Mouse (Mus musculus) cerebellum, adult 9-11 months (tissue): ENCODE results near the gene Nkx2-2.

Source experiments
- DNase-seq: peaks from one replicate; pipeline ENCODE4 v3.0.0; 2022

Gene Nkx2-2

DNA sequence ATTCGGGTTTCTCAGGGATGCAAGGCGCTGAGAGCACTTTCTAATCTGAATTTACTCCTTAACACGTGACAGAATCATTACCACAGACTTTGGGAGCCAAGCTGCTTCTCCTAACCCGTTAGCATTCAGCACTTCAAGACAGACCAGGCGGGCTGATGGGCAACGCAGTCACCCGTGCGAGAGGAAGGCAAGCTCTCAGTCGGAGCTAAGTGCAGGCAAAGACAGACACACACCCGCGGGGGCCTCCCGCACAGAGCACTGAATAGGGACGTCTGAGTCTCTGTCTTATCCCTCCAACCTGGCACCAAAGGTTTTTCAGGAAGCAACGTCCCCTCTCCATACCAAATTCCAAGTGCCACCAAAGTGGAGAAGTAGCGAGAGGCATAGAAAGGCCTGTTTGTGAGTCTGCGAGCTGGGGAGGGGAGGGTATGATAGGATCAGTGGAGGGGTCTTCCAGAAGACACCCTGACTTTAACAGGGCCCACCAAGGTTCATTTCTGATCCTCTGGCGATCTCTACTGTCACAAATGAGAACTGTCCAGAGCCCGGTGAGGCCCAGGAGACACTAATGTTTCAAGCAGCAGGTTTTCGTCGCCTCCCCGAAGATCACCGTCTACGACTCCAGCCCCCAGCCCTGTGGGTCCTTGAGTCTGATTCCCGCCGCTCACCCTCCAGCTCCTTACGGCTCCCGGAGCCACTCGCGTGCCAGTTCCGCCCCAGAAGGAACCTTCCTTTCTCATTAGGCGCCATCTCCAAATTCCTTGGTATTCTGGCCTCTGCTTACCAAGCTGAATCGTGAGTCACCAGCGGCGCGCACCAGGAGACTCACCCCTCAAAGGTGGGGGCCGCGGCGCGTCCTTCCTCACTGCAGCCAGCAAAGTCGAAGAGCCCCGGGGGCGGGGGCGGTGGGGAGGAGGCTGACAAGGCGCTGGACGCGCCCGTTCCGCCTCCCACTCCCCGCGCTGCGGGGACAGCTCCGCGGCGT, at the start of gene Nkx2-2:
Nkx2-2 (minus strand) TSS at position 973 of the 985 bp plus-strand sequence.
- DNase-seq, result no peak

DNA sequence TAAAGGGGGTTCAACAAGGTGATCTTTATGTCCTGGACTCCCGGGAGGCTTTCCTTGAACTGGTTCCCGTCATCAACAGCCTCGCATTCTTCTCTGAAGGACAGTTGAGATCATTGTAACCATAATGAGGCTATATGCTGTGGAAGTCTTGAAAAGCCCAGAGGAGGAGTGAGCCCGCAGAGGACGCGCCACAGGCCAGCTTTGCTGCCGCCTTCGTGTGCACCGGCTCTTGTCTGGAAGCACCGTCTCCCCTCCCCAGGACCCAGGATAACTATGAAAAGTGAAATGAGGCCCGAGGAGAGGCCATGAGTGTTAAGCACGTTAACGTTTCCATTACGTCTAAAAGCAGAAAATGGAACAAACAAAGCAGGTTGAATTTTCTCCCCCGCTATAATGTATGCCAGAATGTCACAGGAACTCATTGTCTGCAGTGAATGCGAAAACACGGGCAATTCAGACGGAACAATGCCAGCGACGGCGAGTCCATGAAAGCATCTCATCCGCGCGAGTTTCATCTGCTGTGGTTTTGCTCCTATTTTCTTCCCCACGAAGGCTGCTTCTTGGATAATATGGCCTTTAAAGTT, 41.8 kb upstream of the Nkx2-2 start:
- DNase-seq, result no peak

DNA sequence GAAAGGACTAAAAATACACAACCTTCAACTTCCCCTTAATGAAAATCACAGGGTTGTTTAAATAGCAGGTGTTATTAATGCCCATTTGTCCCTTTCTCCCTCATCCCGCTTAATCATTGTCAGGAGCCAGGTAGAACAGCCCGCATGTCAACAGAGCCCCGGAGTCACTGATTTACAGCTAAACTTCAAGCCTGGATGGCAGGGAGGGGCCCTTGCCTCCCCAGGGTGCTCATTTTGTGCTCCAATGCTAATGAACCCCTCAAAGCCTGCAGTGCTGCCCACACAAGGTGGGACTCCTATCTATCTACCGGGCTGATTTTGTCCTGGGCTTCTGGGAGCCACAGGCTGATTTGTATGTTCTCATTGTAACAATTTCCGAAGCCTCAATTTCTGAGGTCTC, 37.1 kb upstream of the Nkx2-2 start:
- no peak for DNase-seq

DNA sequence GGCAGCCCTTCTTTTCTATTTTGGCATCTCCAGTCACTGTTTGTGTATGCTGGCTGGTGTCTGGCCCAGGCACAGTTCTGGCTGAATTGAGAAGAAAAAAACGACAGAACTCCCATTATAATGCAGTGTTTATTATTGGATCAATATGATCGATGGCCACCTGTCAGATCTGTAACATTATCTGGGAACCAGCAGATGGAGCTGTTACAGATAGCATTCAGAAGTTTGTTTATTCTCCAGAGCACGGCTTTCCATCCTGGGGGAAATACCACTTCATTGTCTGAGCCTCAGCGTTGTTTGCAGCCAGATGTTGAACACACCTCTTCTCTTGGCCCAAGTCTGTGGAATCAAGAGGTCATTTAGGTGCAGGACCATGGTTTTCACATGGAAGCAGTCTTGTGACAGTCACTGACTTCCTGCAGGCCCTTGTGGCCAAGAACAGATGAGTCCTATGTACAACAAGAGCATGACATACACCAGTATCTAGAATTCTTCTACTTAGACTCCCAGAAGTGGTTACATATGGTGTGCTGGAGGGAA, 11.1 kb upstream of the Nkx2-2 start:
- DNase-seq, result no peak

DNA sequence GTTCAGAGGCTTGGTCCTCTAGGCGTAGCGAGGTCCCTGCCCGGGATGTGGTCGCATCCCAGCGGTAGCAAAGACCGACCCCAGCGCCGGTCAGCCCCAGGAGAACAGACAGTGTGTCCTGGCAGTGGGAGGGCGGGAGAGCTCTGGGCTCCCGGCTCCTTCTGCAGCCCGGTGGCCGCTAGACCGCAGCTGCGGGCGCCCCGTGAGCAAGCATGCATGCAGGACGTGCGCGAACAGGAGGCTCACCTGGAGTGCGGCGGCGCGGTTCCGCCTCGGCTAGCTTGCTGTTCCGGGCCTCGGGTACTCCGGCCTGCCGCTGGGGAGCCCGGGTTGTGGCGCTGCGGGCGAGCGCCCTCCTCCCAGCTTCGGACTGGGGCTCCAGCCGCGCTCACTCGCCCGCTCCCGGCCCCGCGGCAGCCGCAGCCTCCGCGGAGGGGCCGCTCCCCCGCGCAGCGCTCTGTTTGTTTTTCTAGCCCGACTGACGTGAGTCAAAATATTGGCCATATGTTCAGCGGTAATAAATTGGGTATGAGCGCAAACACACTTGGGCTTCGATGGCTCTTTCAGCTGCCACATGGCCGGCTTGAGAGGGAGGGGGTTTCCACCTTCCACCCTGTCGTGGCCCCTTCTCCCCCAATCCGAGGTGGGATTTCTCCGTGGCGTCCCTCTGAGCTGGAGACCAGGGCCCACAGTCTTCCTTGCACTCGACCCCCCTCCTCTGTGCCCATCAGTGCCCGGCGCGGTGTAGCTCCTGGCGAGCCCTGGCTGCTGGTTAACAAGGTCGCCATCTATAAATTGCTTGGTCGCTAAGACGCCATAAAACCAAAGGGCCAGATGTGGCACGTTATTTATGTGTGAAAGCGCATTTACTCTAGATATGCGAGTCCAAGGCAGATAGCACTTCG, 920 bp upstream of the Nkx2-2 start:
- no peak for DNase-seq

DNA sequence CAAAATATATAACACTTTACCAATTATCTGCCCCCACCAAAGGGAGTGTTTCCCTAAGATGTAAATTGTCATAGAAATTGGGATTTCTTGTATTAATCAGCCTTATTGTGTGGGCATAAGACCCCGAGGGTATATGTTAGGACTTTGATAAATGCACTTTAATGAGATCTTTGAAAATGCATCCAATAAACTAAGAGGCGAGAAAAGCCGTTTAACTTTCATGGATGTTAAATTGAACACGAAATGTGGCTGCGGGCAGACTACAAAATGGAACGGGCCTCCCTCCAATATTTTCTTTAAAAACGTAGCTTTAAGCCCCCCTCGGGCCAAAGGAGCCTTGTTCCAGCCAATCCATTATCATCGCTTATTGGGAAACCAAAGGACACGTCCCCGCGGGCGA, 1.3 kb downstream of the Nkx2-2 start:
- no peak for DNase-seq

DNA sequence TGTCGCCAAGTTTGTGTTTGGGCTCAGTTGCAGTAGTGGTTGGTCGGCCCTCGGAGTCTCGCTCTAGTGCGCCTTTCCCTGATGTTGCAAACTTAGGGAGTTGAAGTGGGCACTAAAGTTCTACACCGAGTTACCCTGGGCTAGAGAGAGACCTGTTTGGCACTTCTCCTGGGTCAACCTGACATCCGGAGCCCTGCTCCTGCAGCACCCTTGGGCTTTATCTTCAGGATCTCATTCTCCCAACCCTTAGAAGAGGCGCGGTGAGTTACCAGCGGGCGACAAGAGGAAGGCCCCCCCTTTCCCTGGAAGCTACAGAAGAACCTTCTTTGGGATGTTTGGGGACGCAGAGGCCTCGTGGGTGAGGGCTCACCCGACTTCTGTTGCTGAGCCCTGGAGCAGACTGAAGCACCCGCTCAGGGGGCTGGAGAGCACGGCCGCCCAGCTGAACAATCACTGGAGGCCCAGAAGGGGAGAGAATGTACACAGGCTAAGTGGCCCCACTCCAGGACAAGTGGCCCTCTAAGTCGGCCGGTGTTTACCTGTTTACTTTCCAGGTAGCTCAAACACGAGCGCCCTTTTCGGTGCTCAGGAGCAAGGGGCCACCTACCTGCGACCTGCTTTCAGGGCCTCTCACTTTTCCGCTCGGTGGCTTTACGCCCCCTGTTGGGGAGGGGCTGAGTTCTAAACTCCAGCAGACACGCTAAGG, 3.6 kb downstream of the Nkx2-2 start:
- no peak for DNase-seq

DNA sequence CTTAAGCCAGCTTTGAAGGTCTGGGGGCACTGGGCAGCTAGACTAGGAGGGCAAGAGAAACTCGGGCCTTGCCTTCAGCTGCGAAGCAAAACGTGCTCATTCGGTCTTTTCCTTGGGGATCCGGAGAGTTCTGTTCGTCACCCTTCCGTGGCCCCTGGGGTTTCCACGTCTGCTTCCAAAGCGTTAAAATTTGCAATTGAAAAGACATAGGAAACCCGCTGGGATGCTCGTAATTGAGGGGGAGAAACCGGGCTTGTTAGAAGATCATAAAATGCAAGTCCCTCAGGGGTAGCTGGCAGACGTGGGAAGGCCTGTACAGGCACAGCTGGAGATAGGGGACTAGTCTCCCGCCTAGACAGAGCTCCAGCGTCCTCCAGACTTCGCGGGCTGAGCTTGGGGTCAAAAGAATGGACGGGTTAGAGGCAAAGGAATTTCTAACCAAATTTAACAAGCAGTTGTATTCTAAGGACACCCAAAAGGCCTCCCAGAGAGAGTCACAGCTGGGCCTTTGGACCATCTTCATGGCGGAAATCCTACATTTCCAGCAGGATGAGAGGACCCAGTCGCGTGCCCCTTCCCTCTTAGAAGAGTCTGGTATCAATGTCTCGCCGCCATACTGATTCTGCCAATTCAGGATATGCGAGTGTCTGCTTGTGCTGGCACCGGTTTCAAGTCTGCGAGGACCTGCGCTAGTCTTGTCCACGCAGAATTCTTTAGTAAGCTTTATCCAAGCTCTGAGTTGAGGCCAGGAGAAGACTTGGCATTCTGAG, 4.3 kb downstream of the Nkx2-2 start:
- no peak for DNase-seq

DNA sequence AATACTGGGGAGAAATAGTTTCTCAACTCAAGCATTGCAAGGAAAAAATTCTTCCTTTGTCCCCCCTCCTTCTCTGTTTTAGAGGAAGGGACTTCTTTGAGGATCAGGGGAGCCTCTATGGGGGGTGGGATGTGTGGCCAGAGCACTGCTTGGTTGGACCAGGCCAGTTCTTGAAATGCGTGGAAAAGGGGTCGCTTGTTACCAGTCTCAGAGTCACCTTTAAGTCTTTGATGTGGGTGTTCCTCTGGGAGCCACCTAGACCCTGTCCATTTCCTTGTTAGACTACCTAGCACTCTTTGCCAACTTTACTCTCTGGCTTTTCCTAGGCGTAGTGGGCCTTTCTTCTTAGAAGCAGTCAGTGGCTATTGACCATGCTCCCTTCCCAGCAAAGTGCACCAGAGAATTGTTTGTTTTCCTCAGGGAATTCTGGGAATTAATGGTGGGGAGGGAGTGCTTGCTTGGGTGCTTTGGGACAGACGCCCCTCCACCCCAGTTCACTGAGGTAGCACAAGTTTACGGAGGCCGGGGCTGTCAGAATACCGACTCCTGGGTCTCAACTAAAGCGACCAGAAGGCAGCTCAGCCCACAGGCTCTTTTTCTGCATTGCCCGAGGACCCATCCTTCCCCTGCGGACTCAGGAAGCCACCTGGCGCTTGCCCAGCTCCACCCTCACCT, 5.0 kb downstream of the Nkx2-2 start:
- DNase-seq, result no peak

DNA sequence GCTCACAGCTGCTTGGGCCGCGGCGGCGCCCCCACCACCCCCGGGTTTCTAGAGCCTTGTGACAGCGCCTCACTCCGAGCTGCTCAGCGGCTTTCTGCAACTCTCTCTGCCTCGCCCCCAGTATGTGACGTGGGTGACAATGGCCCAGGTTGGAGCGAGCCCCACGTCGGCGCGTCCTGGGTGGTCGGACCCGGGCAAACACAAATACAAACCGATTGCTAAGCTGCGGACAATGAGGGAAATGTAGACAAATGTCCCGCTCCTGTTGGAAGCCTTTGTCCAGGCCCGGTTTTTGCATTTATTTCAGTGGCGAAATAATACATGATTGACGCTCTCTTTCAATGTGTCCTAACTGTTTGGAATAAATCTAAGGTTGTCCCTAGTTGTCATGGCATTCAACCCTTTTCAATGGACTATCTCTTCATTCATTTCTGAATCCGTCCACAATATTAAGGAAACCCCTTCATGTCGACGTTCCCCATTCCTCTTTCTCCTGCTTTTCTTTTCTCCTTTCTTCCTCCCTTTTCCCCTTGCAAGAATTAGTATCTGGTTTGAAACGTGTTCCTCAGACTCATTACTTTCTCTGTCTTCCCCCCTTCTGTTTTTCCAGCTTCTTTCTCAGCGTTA, 5.9 kb downstream of the Nkx2-2 start:
- peak; percentile 36 for DNase-seq

DNA sequence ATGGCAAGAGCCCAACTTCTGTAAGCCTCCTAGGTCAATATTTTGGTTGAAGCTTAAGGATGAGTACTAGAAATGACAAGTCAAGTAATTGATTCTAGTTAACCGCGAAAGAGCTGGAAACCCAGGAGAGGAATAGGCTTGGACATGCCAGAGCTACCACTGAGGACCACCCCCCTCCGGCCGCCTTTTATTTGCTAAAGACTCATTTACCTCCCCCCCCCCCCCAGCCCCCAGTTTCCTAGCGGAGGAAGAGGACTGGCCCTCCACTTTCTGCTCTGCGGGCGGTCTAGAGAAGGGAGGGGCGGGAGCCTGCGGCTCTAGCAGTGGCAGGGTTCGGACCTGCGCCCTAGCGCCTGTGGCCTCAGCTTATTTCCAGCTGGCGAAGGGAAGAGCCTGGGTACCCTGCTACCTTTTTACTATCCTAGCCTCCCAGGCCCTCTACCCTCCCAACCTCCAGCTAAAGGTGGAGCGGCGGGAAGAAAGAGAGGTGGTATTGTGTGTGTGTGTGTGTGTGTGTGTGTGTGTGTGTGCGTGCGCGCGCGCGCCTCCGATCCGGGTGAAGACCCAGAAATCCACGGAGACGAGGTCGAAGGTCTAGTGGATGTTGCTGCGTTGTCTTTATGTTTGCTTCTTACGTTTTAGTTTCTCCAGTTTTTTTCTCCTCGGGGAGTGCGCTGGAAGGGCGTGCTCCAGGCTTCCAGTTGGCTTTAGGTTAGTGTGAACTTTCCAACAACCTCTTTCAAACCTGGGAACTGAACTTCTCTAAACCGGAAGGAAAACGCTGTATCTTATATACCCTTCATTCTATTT, 6.8 kb downstream of the Nkx2-2 start:
- no peak for DNase-seq

DNA sequence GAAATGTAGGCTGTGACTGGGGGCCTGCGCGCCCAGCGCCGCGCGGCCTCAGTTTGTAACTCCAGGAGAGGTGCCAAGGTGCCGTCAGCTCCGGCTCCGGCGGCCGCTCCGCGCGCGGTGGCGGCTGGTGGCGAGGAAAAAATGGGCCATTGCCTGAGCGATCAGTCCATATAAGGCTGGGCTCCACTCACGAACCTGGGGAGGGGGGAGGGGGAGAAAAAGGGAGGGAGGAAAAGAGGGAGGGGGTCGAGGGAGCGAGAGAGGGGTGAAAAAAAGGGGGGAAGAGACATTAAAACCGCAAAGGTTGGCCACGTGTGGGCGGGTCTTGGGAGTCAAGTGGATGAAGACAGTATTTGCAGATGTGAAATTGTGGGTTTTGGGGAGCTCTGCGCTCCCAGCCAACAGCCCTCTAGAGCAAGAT, 7.8 kb downstream of the Nkx2-2 start:
- no peak for DNase-seq

DNA sequence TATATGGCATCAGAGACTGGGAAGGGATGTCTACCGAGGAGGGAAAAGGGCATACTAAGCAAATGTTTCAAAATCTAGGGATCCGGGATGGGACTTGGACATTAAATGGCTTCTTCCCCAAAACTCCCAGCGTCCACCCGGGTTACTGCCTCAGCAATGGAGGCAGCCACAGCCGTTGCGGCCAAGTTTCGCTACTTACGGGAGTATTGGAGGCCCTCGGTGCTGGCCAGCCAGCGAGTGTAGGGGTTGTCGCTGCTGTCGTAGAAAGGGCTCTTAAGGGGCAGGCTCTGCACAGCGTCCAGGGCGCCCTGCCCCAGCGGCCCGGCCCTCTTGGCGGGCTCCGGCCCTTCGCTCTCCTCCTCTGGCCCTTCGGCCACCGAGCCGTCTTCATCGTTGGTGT, 8.5 kb downstream of the Nkx2-2 start:
- no peak for DNase-seq

DNA sequence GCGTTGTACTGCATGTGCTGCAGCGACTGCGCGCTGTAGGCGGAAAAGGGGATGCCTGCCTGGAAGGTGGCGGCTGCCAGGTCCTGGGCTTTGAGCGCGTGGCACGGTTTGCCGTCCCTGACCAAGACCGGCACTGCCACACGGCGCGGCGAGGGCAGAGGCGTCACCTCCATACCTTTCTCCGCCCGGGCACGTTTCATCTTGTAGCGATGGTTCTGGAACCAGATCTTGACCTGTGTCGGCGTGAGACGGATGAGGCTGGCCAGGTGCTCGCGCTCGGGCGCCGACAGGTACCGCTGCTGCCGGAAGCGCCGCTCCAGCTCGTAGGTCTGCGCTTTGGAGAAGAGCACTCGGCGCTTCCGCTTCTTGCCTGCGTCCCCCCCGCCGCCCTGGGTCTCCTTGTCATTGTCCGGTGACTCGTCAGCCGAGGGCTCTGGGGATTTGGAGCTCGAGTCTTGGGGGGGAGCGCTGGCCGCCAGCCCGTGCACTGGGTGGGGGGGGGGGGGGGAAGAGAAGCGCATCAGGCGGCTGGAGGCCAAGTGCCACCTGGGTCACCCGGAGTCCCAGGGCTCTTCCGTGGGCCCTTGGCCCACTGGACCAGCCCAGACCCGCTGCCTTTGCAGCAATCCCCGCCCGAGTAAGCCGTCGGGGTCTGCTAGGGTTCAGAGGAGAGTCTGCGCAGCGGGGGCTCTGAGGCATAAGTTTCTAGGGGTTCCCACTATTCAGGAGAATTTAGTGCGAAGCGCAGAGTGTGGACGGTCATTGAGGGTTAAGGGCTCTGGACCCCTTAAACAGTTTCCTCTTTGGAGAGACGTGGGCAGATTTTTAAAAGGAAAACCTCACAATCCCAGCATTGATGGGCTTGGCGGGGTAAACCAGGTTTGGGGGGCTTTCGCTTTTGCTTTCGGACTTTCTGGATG, 9.7 kb downstream of the Nkx2-2 start:
- DNase-seq, result no peak

DNA sequence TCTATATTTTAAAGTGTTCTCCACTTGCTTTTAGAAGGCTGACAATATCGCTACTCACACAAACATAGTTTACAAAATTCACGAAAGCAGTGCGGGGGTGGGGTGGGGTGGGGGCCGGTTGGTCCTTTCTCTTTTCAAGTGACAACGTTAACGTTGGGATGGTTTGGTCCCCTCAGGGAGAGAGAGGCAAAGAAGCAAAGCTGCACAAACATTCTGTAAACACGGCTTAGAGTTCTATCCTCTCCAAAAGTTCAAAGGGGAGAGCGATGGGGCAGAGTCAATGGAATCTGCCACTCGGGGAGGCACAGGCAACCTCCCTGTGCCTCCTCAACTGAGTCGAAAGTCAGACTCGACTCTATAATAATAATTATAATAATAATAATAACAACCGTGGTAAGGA, 10.5 kb downstream of the Nkx2-2 start:
- no peak for DNase-seq

DNA sequence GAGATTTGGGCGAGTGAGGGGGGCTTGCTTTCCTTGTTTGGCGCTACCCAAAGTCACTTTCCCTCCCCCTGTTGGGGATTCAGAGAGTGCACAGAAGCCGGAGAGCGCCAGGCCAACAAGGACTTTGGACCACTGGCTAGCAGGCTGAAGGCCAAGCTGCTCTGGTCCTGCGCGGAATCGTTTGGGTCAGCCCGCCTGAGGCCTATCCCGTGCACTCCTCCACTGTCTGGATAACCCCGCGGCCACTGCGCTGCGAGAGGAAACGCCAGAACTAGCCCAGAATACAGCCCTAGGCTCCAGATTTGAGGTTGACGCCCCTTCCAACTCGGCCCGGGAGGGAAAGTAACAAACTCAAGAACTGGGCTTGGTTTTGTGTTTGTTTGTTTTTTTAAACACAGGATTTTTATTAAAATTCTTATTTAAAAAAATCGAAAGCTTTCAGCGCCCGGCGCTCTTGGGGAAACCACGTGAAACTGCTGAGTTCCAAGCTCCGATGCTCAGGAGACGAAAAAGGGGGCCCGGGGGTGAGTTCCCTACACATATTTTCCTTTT, 11.3 kb downstream of the Nkx2-2 start:
- DNase-seq, result no peak

DNA sequence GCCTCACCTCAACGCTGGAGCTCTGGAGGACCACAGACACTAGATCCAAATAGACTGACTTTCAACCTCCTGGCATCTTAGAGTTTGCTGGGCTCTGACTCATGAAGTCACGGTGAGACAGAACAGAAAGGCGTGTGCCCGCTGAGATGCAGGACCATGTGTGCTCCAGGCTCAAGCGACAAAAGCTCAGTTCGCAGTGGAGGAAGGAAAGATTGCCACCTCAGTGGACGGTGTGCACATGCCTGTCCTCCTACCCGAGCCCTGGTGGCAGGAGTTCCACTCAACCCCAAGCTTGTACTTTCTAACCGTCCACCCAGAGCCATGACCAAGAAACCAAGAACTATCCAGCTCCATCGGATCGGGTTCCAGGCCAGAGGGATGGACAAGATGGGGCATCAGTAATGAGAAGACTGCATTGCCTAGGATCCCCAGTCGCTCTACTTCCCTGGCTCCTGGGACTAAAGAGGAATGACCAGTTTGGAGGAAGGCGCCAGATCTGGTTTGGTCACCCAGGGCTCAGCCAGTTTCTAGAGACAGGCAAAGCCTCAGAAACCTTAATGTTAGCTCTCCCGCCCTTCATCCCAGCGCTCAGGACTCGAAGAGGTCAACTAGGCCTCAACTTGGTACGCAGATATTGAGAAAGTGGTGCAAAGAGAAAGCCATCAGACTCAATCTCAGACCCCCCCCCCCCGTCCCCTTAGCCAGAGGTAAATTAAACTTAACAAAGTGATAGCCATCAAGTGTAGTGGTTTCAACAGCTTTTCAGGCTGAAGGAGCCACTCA, 11.9 kb downstream of the Nkx2-2 start:
- DNase-seq, result no peak
